ENCODE assay signal across 9 mouse cellular contexts in genomic region chr9:58554056-58554907, GRCm38 (mm10). TPM values are rescaled to one million over a fixed set of nuclear protein-coding genes. Genes with fewer than 3 reads are reported as not detected.
DNase-seq lines count a peak whose midpoint lies in the region; ATAC-seq and TF ChIP-seq lines count a peak whose summit lies in the region.
"Had no signal": no experiment of that assay in that cellular context is flagged by ENCODE, and none has a peak within 500 bp of the region (broad histone marks: within the 10 kb centered on the region; RNA-seq: fewer than 3 reads in every experiment).

No protein-coding gene starts in this region.

- peaks cover 32% of the 10 kb centered on the region for H3K4me1 ChIP-seq in hindbrain, embryonic 15.5 days (replicated peaks)
- peaks cover 35% of the 10 kb centered on the region for H3K4me1 ChIP-seq in midbrain, embryonic 15.5 days

- H3K27me3 ChIP-seq in C2C12 (ENCODE audit: control insufficient read depth, insufficient read depth, insufficient read length) = no peaks in the 10 kb centered on the region
- no peaks in the 10 kb centered on the region for H3K27me3 ChIP-seq in hindbrain, embryonic 15.5 days
- H3K27me3 ChIP-seq in midbrain, embryonic 15.5 days (replicated peaks) = no peaks in the 10 kb centered on the region

- DNase-seq in heart, adult 11 months = peak; percentile 91
- DNase-seq in heart, postnatal 14 days = no peak
- DNase-seq in embryo, embryonic 9.5 days (ENCODE audit: extremely low spot score) = peak; percentile 59
- no peak for DNase-seq in spleen, postnatal 36 days (ENCODE audit: low spot score in 2 of 2)

- no peaks in the 10 kb centered on the region for H3K9me3 ChIP-seq in hindbrain, embryonic 15.5 days
- H3K9me3 ChIP-seq in midbrain, embryonic 15.5 days = no peaks in the 10 kb centered on the region
- H3K9me3 ChIP-seq: G1E had no signal

- peak overlapping the region; percentile 97 for H3K27ac ChIP-seq in hindbrain, embryonic 15.5 days (replicated peaks)
- H3K27ac ChIP-seq in midbrain, embryonic 15.5 days = peak overlapping the region; percentile 99

- peak overlapping the region; percentile 64 for H3K4me3 ChIP-seq in C2C12 (ENCODE audit: insufficient read depth, poor library complexity, severe bottlenecking)
- peak overlapping the region; percentile 67 for H3K4me3 ChIP-seq in hindbrain, embryonic 15.5 days
- peak overlapping the region; percentile 91 for H3K4me3 ChIP-seq in midbrain, embryonic 15.5 days

- 12% methylated on average over 23 of the region's 23 CpGs for WGBS in hindbrain, embryonic 15.5 days
- 15% methylated on average over 23 of the region's 23 CpGs for WGBS in midbrain, embryonic 15.5 days

- H3K9ac ChIP-seq in hindbrain, embryonic 15.5 days = peak overlapping the region; percentile 94
- peak overlapping the region; percentile 95 for H3K9ac ChIP-seq in midbrain, embryonic 15.5 days

- H3K79me3 ChIP-seq in C2C12 (ENCODE audit: low read depth) = peaks cover 32% of the 10 kb centered on the region

- H3K4me2 ChIP-seq in hindbrain, embryonic 15.5 days = peak overlapping the region; percentile 77
- H3K4me2 ChIP-seq in midbrain, embryonic 15.5 days = peak overlapping the region; percentile 85

- peak; percentile 59 for ATAC-seq in hindbrain, embryonic 15.5 days (ENCODE audit: low FRiP score, low read depth)
- peak; percentile 57 for ATAC-seq in midbrain, embryonic 15.5 days (replicated peaks)
- ATAC-seq in granulocyte monocyte progenitor cell, adult 5-6 weeks (replicated peaks; ENCODE audit: poor library complexity, severe bottlenecking) = no peak

- peak overlapping the region; percentile 73 for H3ac ChIP-seq in C2C12 (ENCODE audit: control insufficient read depth, insufficient read length, low read depth)

- TF ChIP-seq CTCF in C2C12 (IDR thresholded peaks at IDR 0.05; ENCODE audit: control insufficient read depth, insufficient read depth, insufficient read length) = no peak

- peaks cover 4% of the 10 kb centered on the region for H3K36me3 ChIP-seq in C2C12 (ENCODE audit: control insufficient read depth, insufficient read depth)
- H3K36me3 ChIP-seq in hindbrain, embryonic 15.5 days = no peaks in the 10 kb centered on the region
- H3K36me3 ChIP-seq in midbrain, embryonic 15.5 days (replicated peaks) = no peaks in the 10 kb centered on the region
- H3K36me3 ChIP-seq: G1E had no signal

- intact Hi-C loops in heart, postnatal 14 days (cut with DNase I) = loop anchor here (2.0 kb wide), 1 partner anchor 13 kb away; no protein-coding TSS in a partner anchor

- peaks cover 54% of the 10 kb centered on the region for H3K79me2 ChIP-seq in C2C12 (ENCODE audit: control insufficient read depth, insufficient read depth)

TF ChIP-seq in C2C12, 6 proteins besides CTCF, POLR2A, EP300 and RAD21:
- TF ChIP-seq USF1 (IDR thresholded peaks at IDR 0.05; ENCODE audit: low read depth) = no peak
- TF ChIP-seq CEBPB (IDR thresholded peaks at IDR 0.05; ENCODE audit: low read depth) = no peak
- TF ChIP-seq MAX (IDR thresholded peaks at IDR 0.05) = no peak

RNA-seq across cellular contexts. Expression of gene Cd276, which starts 1.0 kb away (rescaled TPM):
- total RNA-seq in heart, postnatal 14 days (2021) = 10 to 100 TPM; 15.4 to 17.6 TPM
- 28.8 TPM for polyA plus RNA-seq in C2C12 (2012; fragmentation: generic; extraction: Trizol)
- 29.9 and 33.8 TPM in 2 replicates for polyA plus RNA-seq in hindbrain, embryonic 15.5 days (2015; fragmentation: Nextera tagmentation; extraction: Ambion mirVana)
- 33.2 and 35.1 TPM in 2 replicates for polyA plus RNA-seq in midbrain, embryonic 15.5 days (2015; fragmentation: Nextera tagmentation; extraction: Ambion mirVana)
- total RNA-seq in granulocyte monocyte progenitor cell, adult 5-6 weeks (2014; fragmentation: Nextera tagmentation) = not detected in 2 replicates
- total RNA-seq in granulocyte monocyte progenitor cell, adult 5-6 weeks (2017) = not detected in 2 replicates

RNA-seq across cellular contexts. Expression of gene Nptn, which starts 27.8 kb away (rescaled TPM):
- 100 to 1,000 TPM; 155 to 177 TPM for total RNA-seq in heart, postnatal 14 days (2021)
- 262 TPM for polyA plus RNA-seq in C2C12 (2012; fragmentation: generic; extraction: Trizol)
- 185 and 190 TPM in 2 replicates for polyA plus RNA-seq in hindbrain, embryonic 15.5 days (2015; fragmentation: Nextera tagmentation; extraction: Ambion mirVana)
- 144 and 149 TPM in 2 replicates for polyA plus RNA-seq in midbrain, embryonic 15.5 days (2015; fragmentation: Nextera tagmentation; extraction: Ambion mirVana)
- 115 and 137 TPM in 2 replicates for total RNA-seq in granulocyte monocyte progenitor cell, adult 5-6 weeks (2014; fragmentation: Nextera tagmentation)
- 99.8 and 121 TPM in 2 replicates for total RNA-seq in granulocyte monocyte progenitor cell, adult 5-6 weeks (2017)

Comparison
In these comparisons a context has a peak if more than half of its experiments do, and no peak if none do; other contexts are left out.
1. DNase-seq: peak in heart, adult 11 months (single experiment) and embryo, embryonic 9.5 days (single experiment); none in heart, postnatal 14 days (0 of 2) and spleen, postnatal 36 days (0 of 2).
2. Peak in every context shown above with its lines, with median percentiles within 50 percentile points of each other: H3K4me3 ChIP-seq.